Mouse (Mus musculus) liver, embryonic 11.5 days (tissue): ENCODE measurements around the gene Snrnp200. TPM values are rescaled to one million over a fixed set of nuclear protein-coding genes. Genes with fewer than 3 reads are reported as not detected.
A peak's percentile ranks its signal among the peaks of the same experiment; 100 is the strongest.
"Not testable (repeated sequence)": the region's sequence is repeated elsewhere in the genome, so short reads cannot be mapped to it uniquely, and the experiment has no call there.

ENCODE experiments used
- ATAC-seq: fragments of 200-750 bp; cut with Nextera tagmentation; replicated peaks from 2 replicates; pipeline ENCODE4 v1.8.0; 2017; ENCODE audit warnings: moderate number of reproducible peaks, mild to moderate bottlenecking, moderate TSS enrichment, moderate library complexity; ENCODE audit not compliant: low FRiP score
- DNase-seq: peaks from one replicate; pipeline ENCODE4 v3.0.0-alpha.2; 2017; ENCODE audit warnings: low spot score
- H3K27ac ChIP-seq: fragments of 300-500 bp; sonication (generic); 2 replicates; pipeline ENCODE4 v1.5.1; 2014; ENCODE audit warnings: mild to moderate bottlenecking, low read depth, low read length, control low read depth
- H3K27me3 ChIP-seq: fragments of 300-500 bp; sonication (generic); replicated peaks from 2 replicates; pipeline ENCODE4 v1.6.1; 2014; ENCODE audit warnings: low read length, mixed read lengths; ENCODE audit not compliant: control insufficient read depth, insufficient read depth
- H3K36me3 ChIP-seq: fragments of 300-500 bp; sonication (generic); 2 replicates; pipeline ENCODE4 v1.6.1; 2014; ENCODE audit warnings: mild to moderate bottlenecking, low read length, moderate library complexity, mixed read lengths; ENCODE audit not compliant: control insufficient read depth, insufficient read depth
- H3K4me1 ChIP-seq: fragments of 300-500 bp; sonication (generic); replicated peaks from 2 replicates; pipeline ENCODE4 v1.6.1; 2014; ENCODE audit warnings: low read length, mixed read lengths; ENCODE audit not compliant: control insufficient read depth, insufficient read depth
- H3K4me2 ChIP-seq: fragments of 300-500 bp; sonication (generic); 2 replicates; pipeline ENCODE4 v1.6.1; 2014; ENCODE audit warnings: mild to moderate bottlenecking, control low read depth, moderate library complexity
- H3K4me3 ChIP-seq: fragments of 300-500 bp; sonication (generic); 2 replicates; pipeline ENCODE4 v1.5.1; 2014; ENCODE audit warnings: low read depth, low read length, control low read depth
- H3K9ac ChIP-seq: fragments of 300-500 bp; sonication (generic); 2 replicates; pipeline ENCODE4 v1.6.1; 2014; ENCODE audit warnings: low read depth, low read length, control low read depth
- H3K9me3 ChIP-seq: fragments of 300-500 bp; sonication (generic); 2 replicates; pipeline ENCODE4 v1.6.1; 2016; ENCODE audit warnings: low read length, inconsistent platforms, mixed read lengths; ENCODE audit not compliant: control insufficient read depth
- WGBS: fragments of 180-500 bp; shearing (Covaris S2); extraction: QIAGEN DNeasy Blood & Tissue Kit; methylation state at CpG from one replicate; pipeline ENCODE4 v1.1.7; 2014; 5-methylcytosine and 5-hydroxymethylcytosine counted together
- polyA plus RNA-seq: library from polyadenylated mRNA; unstranded; fragments of >200 nt; fragmentation: Nextera tagmentation; extraction: Ambion mirVana; gene quantifications from 2 replicates; pipeline ENCODE4 v1.2.1, GENCODE M21; 2014

Snrnp200 gene
- polyA plus RNA-seq, 1 experiment from 2014 or later: 75.3 TPM

DNA sequence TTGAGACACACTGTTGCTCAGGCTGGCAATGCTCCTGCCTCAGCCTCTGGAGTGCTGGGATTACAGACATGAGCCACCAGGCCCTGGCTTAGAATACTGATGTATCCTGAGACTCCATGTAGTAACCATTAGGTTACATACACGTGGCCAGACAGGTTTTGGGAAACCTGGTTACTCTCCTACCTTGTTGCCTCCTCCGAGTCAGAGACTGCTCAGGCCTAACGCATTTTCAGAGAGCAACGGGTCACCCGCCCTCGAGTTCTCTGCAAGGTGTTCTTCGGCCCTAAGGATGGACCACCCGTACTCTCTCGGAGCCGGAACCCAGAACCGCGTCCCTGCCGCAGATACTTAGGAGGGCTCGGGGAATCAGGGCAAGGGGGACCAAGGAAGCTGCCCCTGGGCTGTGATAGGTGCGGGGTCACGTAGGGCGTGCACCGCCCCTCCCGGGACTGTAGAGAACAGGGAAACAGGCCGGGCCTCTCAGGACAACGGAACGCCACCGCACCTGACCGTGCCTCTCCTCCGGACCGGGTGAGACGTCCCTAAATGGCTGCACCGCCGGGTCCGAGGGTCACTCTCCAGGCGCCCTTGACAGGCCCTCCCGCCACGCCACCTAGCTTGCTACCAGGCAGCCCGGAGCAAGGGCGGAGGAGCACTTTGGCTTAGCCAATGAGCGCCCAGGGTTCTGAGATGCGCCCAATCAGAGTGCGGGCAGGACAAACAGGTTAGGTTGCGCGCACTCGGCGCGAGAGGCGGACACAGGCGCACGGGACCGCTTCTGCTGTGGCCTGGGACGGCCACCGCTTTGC, 61.5 kb downstream of the Snrnp200 start, which contains the start of gene Stard7:
TSS of gene Stard7 (plus strand) at position 728 of the 809 bp plus-strand sequence.
- ATAC-seq: peak; percentile 98
- 1% methylated on average over 48 of the region's 49 CpGs for WGBS
- peaks cover 7% of the 10 kb centered on the region for H3K4me1 ChIP-seq

GRCm38 (mm10) chr2:127270300-127271041, 62.3 kb downstream of the Snrnp200 start:
- DNase-seq (peak; percentile 85), ATAC-seq (peak; percentile 89)
- Histone ChIP-seq H3K4me1 (peaks cover 12% of the 10 kb centered on the region), H3K4me2 (peak overlapping the region; percentile 91), H3K36me3 (no peaks in the 10 kb centered on the region), H3K9me3 (no peaks in the 10 kb centered on the region), H3K9ac (peak overlapping the region; percentile 96), H3K27ac (peak overlapping the region; percentile 96), H3K27me3 (no peaks in the 10 kb centered on the region), H3K4me3 (peak overlapping the region; percentile 96)
- under 1% methylated on average over 70 of the region's 75 CpGs for whole genome bisulfite sequencing

More for the DNA sequence above, 61.5 kb downstream of the Snrnp200 start, which contains the start of gene Stard7:
- Histone ChIP-seq H3K36me3 (no peaks in the 10 kb centered on the region), H3K9ac (peak within 1 kb of the TSS; percentile 96), H3K27me3 (no peaks in the 10 kb centered on the region), H3K9me3 (no peaks in the 10 kb centered on the region), H3K27ac (peak within 1 kb of the TSS; percentile 96), H3K4me3 (peak within 1 kb of the TSS; percentile 96), H3K4me2 (peak within 1 kb of the TSS; percentile 91)
- peak; percentile 94 for DNase-seq

GRCm38 (mm10) chr2:127271042-127271515, 62.9 kb downstream of the Snrnp200 start:
- H3K27me3 ChIP-seq: no peaks in the 10 kb centered on the region
- no peak for DNase-seq
- no peak for ATAC-seq
- no peaks in the 10 kb centered on the region for H3K9me3 ChIP-seq
- no peaks in the 10 kb centered on the region for H3K36me3 ChIP-seq
- 11% methylated on average over 8 of the region's 8 CpGs for WGBS
- peaks cover 12% of the 10 kb centered on the region for H3K4me1 ChIP-seq
- peak overlapping the region; percentile 96 for H3K9ac ChIP-seq
- peak overlapping the region; percentile 91 for H3K4me2 ChIP-seq
- H3K4me3 ChIP-seq: peak overlapping the region; percentile 96
- H3K27ac ChIP-seq: peak overlapping the region; percentile 96

- not testable (repeated sequence) for H3K9me3 ChIP-seq, H3K27ac ChIP-seq, H3K4me3 ChIP-seq, H3K9ac ChIP-seq, DNase-seq, ATAC-seq, H3K27me3 ChIP-seq, H3K36me3 ChIP-seq
- H3K4me1 ChIP-seq: peaks cover 12% of the 10 kb centered on the region
- WGBS: 84% methylated on average over 4 of the region's 4 CpGs
- H3K4me2 ChIP-seq: peak overlapping the region; percentile 91
These were observed 63.9 kb downstream of the Snrnp200 start for GRCm38 (mm10) chr2:127272049-127272448.

DNA sequence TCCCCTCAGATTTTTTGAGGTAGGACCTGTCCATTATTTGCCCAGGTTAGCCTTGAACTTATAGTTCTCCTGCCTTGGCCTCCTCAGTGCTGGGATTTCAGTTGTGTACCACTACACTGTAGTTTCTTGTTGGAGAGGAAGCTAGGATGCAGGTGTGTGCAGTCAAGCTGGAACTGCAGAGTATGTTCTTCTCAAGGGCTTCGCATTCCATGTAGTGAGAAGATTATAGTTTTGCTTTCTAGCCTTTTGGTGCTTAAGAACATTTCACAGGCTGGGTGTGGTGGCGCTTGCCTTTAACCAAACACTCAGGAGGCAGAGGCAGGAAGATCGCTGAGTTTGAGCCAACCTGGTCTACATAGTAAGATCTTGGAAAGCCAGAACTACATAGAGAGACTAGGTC, 64.6 kb downstream of the Snrnp200 start:
- Histone ChIP-seq H3K27ac (no peak overlapping the region), H3K4me2 (peak overlapping the region; percentile 3), H3K9ac (no peak overlapping the region), H3K4me1 (peaks cover 12% of the 10 kb centered on the region), H3K36me3 (no peaks in the 10 kb centered on the region), H3K9me3 (no peaks in the 10 kb centered on the region), H3K4me3 (no peak overlapping the region), H3K27me3 (no peaks in the 10 kb centered on the region)
- 92% methylated on average over 3 of the region's 3 CpGs for WGBS
- DNase-seq (no peak), ATAC-seq (no peak)

GRCm38 (mm10) chr2:127274590-127274989, 66.4 kb downstream of the Snrnp200 start:
- Histone ChIP-seq H3K4me3 (no peak overlapping the region), H3K36me3 (no peaks in the 10 kb centered on the region), H3K9ac (no peak overlapping the region), H3K4me2 (no peak overlapping the region), H3K27ac (no peak overlapping the region), H3K4me1 (peaks cover 12% of the 10 kb centered on the region), H3K9me3 (no peaks in the 10 kb centered on the region), H3K27me3 (no peaks in the 10 kb centered on the region)
- DNase-seq: no peak
- 85% methylated on average over 2 of the region's 2 CpGs for WGBS
- no peak for ATAC-seq

DNA sequence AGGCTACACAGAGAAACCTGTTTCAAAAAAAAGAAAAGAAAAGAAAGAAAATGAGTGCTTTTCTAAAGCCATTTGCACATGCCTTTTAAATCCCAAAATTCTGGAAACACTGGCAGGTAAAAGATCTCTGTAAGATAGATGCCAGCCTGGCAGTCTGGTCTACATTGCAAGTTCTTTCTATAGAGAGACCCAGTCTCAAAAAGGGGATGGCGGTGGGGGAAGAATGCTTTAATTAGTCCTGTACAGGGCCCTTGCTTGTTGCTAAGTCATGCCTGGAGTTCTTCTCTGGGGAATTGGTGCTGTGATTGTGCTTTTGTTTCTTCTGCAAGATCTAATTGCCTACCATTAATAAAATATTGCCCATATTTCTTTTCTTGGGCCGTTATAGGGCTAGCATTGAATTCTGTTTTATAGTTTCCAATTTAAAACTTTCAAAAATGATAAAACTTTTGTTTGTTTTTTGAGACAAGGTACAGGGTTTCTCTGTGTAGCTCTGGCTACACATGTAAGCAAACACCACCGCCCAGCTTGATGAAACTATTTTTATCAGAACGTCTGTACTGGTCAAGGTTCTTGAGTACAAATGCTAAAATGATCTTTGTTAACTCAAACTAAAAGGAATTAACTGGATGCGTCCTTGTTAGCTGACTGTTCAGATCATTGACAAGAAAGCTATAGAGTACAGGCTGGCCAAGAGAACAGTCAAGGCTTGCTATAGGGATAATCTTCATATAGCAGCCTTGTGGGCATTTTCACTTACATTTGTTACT, 67.5 kb downstream of the Snrnp200 start:
- 86% methylated on average over 5 of the region's 5 CpGs for WGBS
- Histone ChIP-seq H3K9me3 (no peaks in the 10 kb centered on the region), H3K36me3 (no peaks in the 10 kb centered on the region), H3K4me3 (no peak overlapping the region), H3K4me2 (no peak overlapping the region), H3K4me1 (peaks cover 12% of the 10 kb centered on the region), H3K27ac (no peak overlapping the region), H3K27me3 (no peaks in the 10 kb centered on the region), H3K9ac (no peak overlapping the region)
- ATAC-seq (no peak), DNase-seq (no peak)

DNA sequence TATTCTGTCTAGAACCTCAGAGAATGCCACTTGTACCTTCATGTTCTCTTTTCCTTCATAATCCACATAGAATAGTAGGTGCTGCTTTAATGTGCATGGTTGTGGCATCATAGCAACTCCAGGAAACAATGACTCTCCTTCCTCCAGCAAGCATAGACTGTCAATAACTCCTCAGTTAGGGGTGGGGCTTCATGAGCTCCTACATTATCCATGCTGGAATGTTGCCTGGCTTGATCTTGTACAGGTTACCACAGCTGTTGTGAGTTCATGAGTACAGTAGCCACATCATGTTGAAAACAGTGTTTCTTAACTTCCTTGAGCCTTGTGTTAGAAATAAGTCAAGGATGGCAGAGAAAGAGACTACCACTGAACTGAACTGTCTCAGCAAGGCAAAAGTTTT, 70.0 kb downstream of the Snrnp200 start:
- H3K4me3 ChIP-seq: no peak overlapping the region
- H3K4me2 ChIP-seq: no peak overlapping the region
- H3K9me3 ChIP-seq: no peaks in the 10 kb centered on the region
- no peaks in the 10 kb centered on the region for H3K36me3 ChIP-seq
- H3K4me1 ChIP-seq: peaks cover 9% of the 10 kb centered on the region
- DNase-seq (no peak), ATAC-seq (no peak)
- no peak overlapping the region for H3K9ac ChIP-seq
- no peak overlapping the region for H3K27ac ChIP-seq
- no peaks in the 10 kb centered on the region for H3K27me3 ChIP-seq
